Mouse (Mus musculus): ENCODE measurements around the gene Glg1. TPM values are rescaled to one million over a fixed set of nuclear protein-coding genes. Genes with fewer than 3 reads are reported as not detected.
"Not testable (repeated sequence)": the region's sequence is repeated elsewhere in the genome, so short reads cannot be mapped to it uniquely, and the experiment has no call there.

The Glg1 gene
- polyA plus RNA-seq, 1 experiment from 2014 or later = 36.4 TPM

DNA sequence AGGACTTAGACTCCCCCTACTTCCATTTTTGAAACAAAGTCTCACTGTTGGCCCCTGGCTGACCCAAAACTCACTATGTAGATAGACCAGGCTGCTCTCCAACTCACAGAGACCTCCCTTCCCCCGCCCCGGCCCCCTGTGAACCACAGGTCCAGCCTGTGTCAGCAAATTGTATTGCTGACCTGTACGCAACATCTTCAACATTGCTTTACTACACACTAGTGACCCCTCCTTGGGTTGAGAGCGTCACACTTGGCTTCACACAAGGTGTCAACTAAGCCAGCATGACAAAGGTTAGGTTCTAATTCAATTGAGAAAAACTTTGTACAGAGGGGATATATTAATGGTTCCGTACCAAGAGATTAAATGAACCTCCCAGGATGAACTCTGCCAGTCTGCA lies 1.2 kb upstream of the Glg1 start:
- 91% methylated on average over 5 of the region's 5 CpGs for WGBS
- Histone ChIP-seq H3K4me3 (ENCODE audit: low read depth, low read length) (peak overlapping the region; percentile 74; the same call in 1 of the 2 replicates), H3K36me3 (ENCODE audit: control insufficient read depth, insufficient read depth, low read length) (no peaks in the 10 kb centered on the region), H3K9ac (ENCODE audit: low read depth, low read length) (no peak overlapping the region), H3K4me1 (replicated peaks; ENCODE audit: control insufficient read depth, insufficient read depth, low read length) (peaks cover 13% of the 10 kb centered on the region), H3K9me3 (ENCODE audit: control insufficient read depth, low read length) (no peaks in the 10 kb centered on the region), H3K27me3 (replicated peaks; ENCODE audit: control insufficient read depth, insufficient read depth, low read length) (no peaks in the 10 kb centered on the region), H3K4me2 (no peak overlapping the region), H3K27ac (ENCODE audit: low read depth, low read length) (no peak overlapping the region)
- DNase-seq (ENCODE audit: low spot score) (no peak), ATAC-seq (replicated peaks; ENCODE audit: low FRiP score) (no peak)

DNA sequence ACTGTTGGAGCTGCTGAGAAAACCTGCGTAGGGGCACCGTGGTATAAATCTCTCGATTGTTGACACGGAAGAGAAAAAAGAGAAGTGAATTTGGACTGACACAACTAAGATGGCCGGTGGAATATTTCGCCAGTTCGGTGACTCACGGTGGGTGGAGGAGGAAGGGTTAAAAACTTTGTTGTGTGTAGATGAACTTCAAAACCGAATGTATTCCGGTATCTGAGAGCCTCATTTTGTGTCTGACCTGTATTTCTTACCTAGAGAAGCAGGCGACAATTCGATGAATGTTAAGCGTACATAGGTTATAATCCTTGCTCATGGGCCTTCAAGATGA lies 359 bp upstream of the Glg1 start:
- ATAC-seq (replicated peaks; ENCODE audit: low FRiP score) = peak; percentile 24
- H3K4me1 ChIP-seq (replicated peaks; ENCODE audit: control insufficient read depth, insufficient read depth, low read length) = peaks cover 13% of the 10 kb centered on the region
- WGBS = 9% methylated on average over 13 of the region's 13 CpGs

GRCm38 (mm10) chr8:111258010-111258630 lies 896 bp downstream of the Glg1 start:
- H3K27me3 ChIP-seq (replicated peaks; ENCODE audit: control insufficient read depth, insufficient read depth, low read length) = no peaks in the 10 kb centered on the region
- peak overlapping the region; percentile 74 for H3K4me3 ChIP-seq (ENCODE audit: low read depth, low read length)
- peaks cover 2% of the 10 kb centered on the region; the same call in 1 of the 2 replicates for H3K36me3 ChIP-seq (ENCODE audit: control insufficient read depth, insufficient read depth, low read length)
- peak overlapping the region; percentile 78 for H3K4me2 ChIP-seq
- H3K9ac ChIP-seq (ENCODE audit: low read depth, low read length) = peak overlapping the region; percentile 86
- no peaks in the 10 kb centered on the region for H3K9me3 ChIP-seq (ENCODE audit: control insufficient read depth, low read length)
- WGBS = under 1% methylated on average over 26 of the region's 26 CpGs
- H3K27ac ChIP-seq (ENCODE audit: low read depth, low read length) = peak overlapping the region; percentile 96
- H3K4me1 ChIP-seq (replicated peaks; ENCODE audit: control insufficient read depth, insufficient read depth, low read length) = peaks cover 13% of the 10 kb centered on the region
- ATAC-seq (replicated peaks; ENCODE audit: low FRiP score) (peak; percentile 54), DNase-seq (ENCODE audit: low spot score) (no peak)

More for the DNA sequence above, 359 bp upstream of the Glg1 start:
- Histone ChIP-seq H3K4me2 (peak overlapping the region; percentile 78), H3K27me3 (replicated peaks; ENCODE audit: control insufficient read depth, insufficient read depth, low read length) (no peaks in the 10 kb centered on the region), H3K27ac (ENCODE audit: low read depth, low read length) (peak overlapping the region; percentile 96), H3K36me3 (ENCODE audit: control insufficient read depth, insufficient read depth, low read length) (peaks cover 2% of the 10 kb centered on the region; the same call in 1 of the 2 replicates), H3K9ac (ENCODE audit: low read depth, low read length) (peak overlapping the region; percentile 86), H3K9me3 (ENCODE audit: control insufficient read depth, low read length) (no peaks in the 10 kb centered on the region), H3K4me3 (ENCODE audit: low read depth, low read length) (peak overlapping the region; percentile 74)
- no peak for DNase-seq (ENCODE audit: low spot score)

DNA sequence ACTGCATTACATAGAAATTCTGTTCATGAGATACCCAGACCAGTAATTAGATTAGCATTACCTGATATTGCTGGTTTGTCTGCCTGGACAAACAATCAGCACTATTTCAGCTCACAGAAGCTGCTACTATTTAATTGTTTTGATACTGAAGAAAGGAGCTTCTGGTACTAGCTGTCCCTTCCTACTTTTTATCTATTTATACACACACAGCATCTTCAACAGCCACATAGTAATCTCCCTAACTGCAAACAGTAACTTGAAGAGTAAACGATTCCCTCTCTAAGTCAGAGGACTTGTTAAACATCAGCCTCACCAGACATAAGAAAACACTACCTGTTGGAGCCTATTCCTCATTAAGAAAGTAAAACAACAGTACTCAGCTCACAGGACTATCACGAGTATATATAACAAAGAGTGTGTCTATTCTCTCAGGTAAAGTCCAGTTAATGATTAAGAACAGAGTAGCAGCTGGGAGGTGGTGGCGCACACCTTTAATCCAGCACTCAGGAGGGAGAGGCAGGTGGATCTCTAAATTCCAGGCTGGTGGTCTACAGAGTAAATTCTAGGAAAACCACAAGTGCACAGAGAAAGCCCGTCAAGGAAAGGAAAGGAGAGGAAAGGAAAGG lies 6.4 kb downstream of the Glg1 start:
- DNase-seq (ENCODE audit: low spot score) = no peak
- Histone ChIP-seq H3K4me3 (ENCODE audit: low read depth, low read length) (no peak overlapping the region), H3K9me3 (ENCODE audit: control insufficient read depth, low read length) (no peaks in the 10 kb centered on the region), H3K27ac (ENCODE audit: low read depth, low read length) (no peak overlapping the region), H3K4me2 (peak overlapping the region; percentile 24; the same call in 1 of the 2 replicates), H3K27me3 (replicated peaks; ENCODE audit: control insufficient read depth, insufficient read depth, low read length) (no peaks in the 10 kb centered on the region), H3K4me1 (replicated peaks; ENCODE audit: control insufficient read depth, insufficient read depth, low read length) (peaks cover 13% of the 10 kb centered on the region), H3K36me3 (ENCODE audit: control insufficient read depth, insufficient read depth, low read length) (peaks cover 2% of the 10 kb centered on the region; the same call in 1 of the 2 replicates), H3K9ac (ENCODE audit: low read depth, low read length) (no peak overlapping the region)
- peak; percentile 45 for ATAC-seq (replicated peaks; ENCODE audit: low FRiP score)
- WGBS = 58% methylated on average over 4 of the region's 4 CpGs

GRCm38 (mm10) chr8:111250111-111250510 lies 8.9 kb downstream of the Glg1 start:
- H3K4me1 ChIP-seq (replicated peaks; ENCODE audit: control insufficient read depth, insufficient read depth, low read length) = peaks cover 10% of the 10 kb centered on the region
- H3K27me3 ChIP-seq (replicated peaks; ENCODE audit: control insufficient read depth, insufficient read depth, low read length) = no peaks in the 10 kb centered on the region
- 72% methylated on average over 2 of the region's 2 CpGs for WGBS
- no peaks in the 10 kb centered on the region for H3K9me3 ChIP-seq (ENCODE audit: control insufficient read depth, low read length)
- H3K4me3 ChIP-seq (ENCODE audit: low read depth, low read length) = no peak overlapping the region
- H3K27ac ChIP-seq (ENCODE audit: low read depth, low read length) = no peak overlapping the region
- no peak for ATAC-seq (replicated peaks; ENCODE audit: low FRiP score)
- no peak for DNase-seq (ENCODE audit: low spot score)
- peaks cover 2% of the 10 kb centered on the region; the same call in 1 of the 2 replicates for H3K36me3 ChIP-seq (ENCODE audit: control insufficient read depth, insufficient read depth, low read length)
- no peak overlapping the region for H3K9ac ChIP-seq (ENCODE audit: low read depth, low read length)
- H3K4me2 ChIP-seq = no peak overlapping the region

DNA sequence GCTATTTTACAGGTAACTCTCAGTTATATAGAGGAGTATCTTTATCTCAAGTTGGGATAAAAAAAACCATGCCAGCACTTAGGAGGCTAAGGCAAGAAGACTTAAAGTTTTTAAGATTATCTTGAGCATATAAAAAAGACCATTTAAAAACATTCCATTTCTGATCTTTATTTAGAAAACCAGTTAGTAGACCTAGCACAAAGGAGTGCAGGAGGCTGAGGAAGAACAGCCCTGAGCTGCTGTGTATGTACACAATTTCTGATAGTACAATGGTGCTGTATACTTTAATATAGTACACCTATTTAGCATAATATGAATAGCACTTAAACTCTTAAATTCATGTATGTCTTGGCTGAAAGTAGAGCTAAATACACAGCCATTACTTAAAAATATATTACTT lies 10.9 kb downstream of the Glg1 start:
- Histone ChIP-seq H3K9me3 (ENCODE audit: control insufficient read depth, low read length) (no peaks in the 10 kb centered on the region), H3K9ac (ENCODE audit: low read depth, low read length) (no peak overlapping the region), H3K4me3 (ENCODE audit: low read depth, low read length) (no peak overlapping the region), H3K36me3 (ENCODE audit: control insufficient read depth, insufficient read depth, low read length) (no peaks in the 10 kb centered on the region), H3K4me1 (replicated peaks; ENCODE audit: control insufficient read depth, insufficient read depth, low read length) (peaks cover 10% of the 10 kb centered on the region), H3K27me3 (replicated peaks; ENCODE audit: control insufficient read depth, insufficient read depth, low read length) (no peaks in the 10 kb centered on the region), H3K4me2 (no peak overlapping the region), H3K27ac (ENCODE audit: low read depth, low read length) (no peak overlapping the region)
- ATAC-seq (replicated peaks; ENCODE audit: low FRiP score) = no peak
- DNase-seq (ENCODE audit: low spot score) = no peak

- ATAC-seq (replicated peaks; ENCODE audit: low FRiP score); H3K27me3 ChIP-seq (replicated peaks; ENCODE audit: control insufficient read depth, insufficient read depth, low read length); H3K9ac ChIP-seq (ENCODE audit: low read depth, low read length); H3K4me1 ChIP-seq (replicated peaks; ENCODE audit: control insufficient read depth, insufficient read depth, low read length); DNase-seq (ENCODE audit: low spot score); H3K4me2 ChIP-seq; H3K4me3 ChIP-seq (ENCODE audit: low read depth, low read length); H3K36me3 ChIP-seq (ENCODE audit: control insufficient read depth, insufficient read depth, low read length); H3K27ac ChIP-seq (ENCODE audit: low read depth, low read length); H3K9me3 ChIP-seq (ENCODE audit: control insufficient read depth, low read length): not testable (repeated sequence)
- WGBS = 94% methylated on average over 1 of the region's 1 CpGs
Observed at GRCm38 (mm10) chr8:111246864-111247263, 12.2 kb downstream of the Glg1 start.

DNA sequence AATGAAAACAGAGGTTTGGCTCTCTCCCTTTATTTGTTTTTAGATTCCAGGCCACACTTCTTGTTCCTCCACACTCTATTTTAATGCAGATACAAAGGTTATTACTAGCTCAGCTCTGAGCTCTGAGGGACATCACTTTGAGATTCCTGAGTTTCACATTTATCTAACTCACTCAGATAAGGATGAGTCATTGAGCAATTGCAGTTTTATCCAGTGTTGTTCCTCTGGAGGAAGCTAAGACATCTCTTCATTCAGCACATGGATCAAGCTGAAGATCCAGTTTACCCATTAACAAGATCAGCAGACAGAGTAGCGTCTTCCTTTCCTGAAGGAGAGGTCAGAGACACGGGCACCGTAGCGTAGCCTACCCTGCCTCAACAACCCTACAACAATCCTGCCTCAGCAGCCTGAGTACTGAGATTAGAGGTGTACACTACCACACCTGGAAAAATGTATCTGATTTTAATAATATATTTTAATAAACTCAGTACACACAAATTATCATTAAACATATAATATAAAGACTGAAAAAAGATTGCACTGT lies 12.7 kb downstream of the Glg1 start:
- WGBS = 73% methylated on average over 4 of the region's 4 CpGs

DNA sequence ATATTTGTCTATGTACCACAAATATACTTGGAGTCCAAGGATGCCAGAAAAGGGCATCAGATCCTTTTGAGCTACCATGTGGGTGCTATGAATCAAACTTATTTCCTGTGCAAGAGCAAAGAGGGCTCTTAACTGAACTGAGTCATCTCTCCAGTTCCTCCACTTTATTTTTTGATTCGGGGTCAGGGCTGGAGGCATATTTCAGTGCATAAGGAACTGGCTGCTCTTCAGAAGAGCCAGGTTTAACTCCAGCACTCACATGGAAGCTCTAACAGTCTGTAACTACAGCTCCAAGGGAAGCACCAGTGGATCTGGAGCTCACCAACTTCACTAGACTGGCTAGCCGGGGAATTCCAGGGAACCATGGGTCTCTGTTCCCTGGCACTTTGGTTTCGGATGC lies 21.7 kb downstream of the Glg1 start:
- H3K36me3 ChIP-seq (ENCODE audit: control insufficient read depth, insufficient read depth, low read length) = no peaks in the 10 kb centered on the region
- H3K9me3 ChIP-seq (ENCODE audit: control insufficient read depth, low read length) = no peaks in the 10 kb centered on the region
- H3K4me3 ChIP-seq (ENCODE audit: low read depth, low read length) = no peak overlapping the region
- WGBS = 82% methylated on average over 3 of the region's 3 CpGs
- no peaks in the 10 kb centered on the region for H3K27me3 ChIP-seq (replicated peaks; ENCODE audit: control insufficient read depth, insufficient read depth, low read length)
- ATAC-seq (replicated peaks; ENCODE audit: low FRiP score) (no peak), DNase-seq (ENCODE audit: low spot score) (no peak)
- H3K9ac ChIP-seq (ENCODE audit: low read depth, low read length) = no peak overlapping the region
- H3K27ac ChIP-seq (ENCODE audit: low read depth, low read length) = no peak overlapping the region
- peaks cover 2% of the 10 kb centered on the region; the same call in 1 of the 2 replicates for H3K4me1 ChIP-seq (replicated peaks; ENCODE audit: control insufficient read depth, insufficient read depth, low read length)
- H3K4me2 ChIP-seq = no peak overlapping the region

More for the DNA sequence above, 12.7 kb downstream of the Glg1 start:
- Histone ChIP-seq H3K36me3 (ENCODE audit: control insufficient read depth, insufficient read depth, low read length) (no peaks in the 10 kb centered on the region), H3K27ac (ENCODE audit: low read depth, low read length) (no peak overlapping the region), H3K9me3 (ENCODE audit: control insufficient read depth, low read length) (no peaks in the 10 kb centered on the region), H3K9ac (ENCODE audit: low read depth, low read length) (no peak overlapping the region), H3K4me3 (ENCODE audit: low read depth, low read length) (no peak overlapping the region), H3K4me2 (no peak overlapping the region), H3K4me1 (replicated peaks; ENCODE audit: control insufficient read depth, insufficient read depth, low read length) (0 out of 2 replicates have a peak, but pooled peaks cover 3% of the 10 kb centered on the region), H3K27me3 (replicated peaks; ENCODE audit: control insufficient read depth, insufficient read depth, low read length) (no peaks in the 10 kb centered on the region)
- ATAC-seq (replicated peaks; ENCODE audit: low FRiP score) (no peak), DNase-seq (ENCODE audit: low spot score) (no peak)
